Mouse (Mus musculus): ENCODE measurements around the gene Gnmt.

The Gnmt gene

GRCm38 (mm10) chr17:46741305-46741704 is 12.3 kb upstream of the Gnmt start:
- no peak for DNase-seq (ENCODE audit: low spot score)

GRCm38 (mm10) chr17:46736160-46736559 is 7.2 kb upstream of the Gnmt start:
- DNase-seq (ENCODE audit: low spot score), result peak; percentile 38

GRCm38 (mm10) chr17:46735287-46735686 is 6.3 kb upstream of the Gnmt start:
- DNase-seq (ENCODE audit: low spot score), result no peak

GRCm38 (mm10) chr17:46734055-46734454 is 5.1 kb upstream of the Gnmt start:
- DNase-seq (ENCODE audit: low spot score), result no peak

- DNase-seq (ENCODE audit: low spot score), result no peak
Observed at GRCm38 (mm10) chr17:46728496-46728895, 472 bp downstream of the Gnmt start.

- no peak for DNase-seq (ENCODE audit: low spot score)
Observed at GRCm38 (mm10) chr17:46728021-46728420, 947 bp downstream of the Gnmt start.

- DNase-seq (ENCODE audit: low spot score), result no peak
Observed at GRCm38 (mm10) chr17:46727271-46727670, 1.7 kb downstream of the Gnmt start.

GRCm38 (mm10) chr17:46725731-46726645 is 3.0 kb downstream of the Gnmt start:
- DNase-seq (ENCODE audit: low spot score), result no peak

- DNase-seq (ENCODE audit: low spot score), result peak; percentile 54
Observed at GRCm38 (mm10) chr17:46725273-46725672, 3.7 kb downstream of the Gnmt start.

GRCm38 (mm10) chr17:46724477-46725084 is 4.4 kb downstream of the Gnmt start:
- no peak for DNase-seq (ENCODE audit: low spot score)

- DNase-seq (ENCODE audit: low spot score), result no peak
Observed at GRCm38 (mm10) chr17:46721077-46721476, 7.9 kb downstream of the Gnmt start.

- DNase-seq (ENCODE audit: low spot score), result no peak
Observed at GRCm38 (mm10) chr17:46714756-46715481, 14.0 kb downstream of the Gnmt start.

- no peak for DNase-seq (ENCODE audit: low spot score)
Observed at GRCm38 (mm10) chr17:46713849-46714248, 15.1 kb downstream of the Gnmt start.

- no peak for DNase-seq (ENCODE audit: low spot score)
Observed at GRCm38 (mm10) chr17:46712442-46712841, 16.5 kb downstream of the Gnmt start.

GRCm38 (mm10) chr17:46711612-46712271 is 17.2 kb downstream of the Gnmt start:
- DNase-seq (ENCODE audit: low spot score), result no peak

- DNase-seq (ENCODE audit: low spot score), result peak; percentile 91
Observed at GRCm38 (mm10) chr17:46710959-46711597, 17.9 kb downstream of the Gnmt start, which contains the start of gene Pex6. Gene Pex6 (plus strand): TSS chr17:46711463.

GRCm38 (mm10) chr17:46706375-46707089 is 22.4 kb downstream of the Gnmt start:
- DNase-seq (ENCODE audit: low spot score), result no peak

GRCm38 (mm10) chr17:46704887-46705835 is 23.8 kb downstream of the Gnmt start, which contains the start of gene Ppp2r5d:
Gene Ppp2r5d (minus strand): TSS chr17:46705111.
- DNase-seq (ENCODE audit: low spot score), result peak; percentile 97

All from T-cell, adult 2 months (primary cell).